Mouse (Mus musculus): ENCODE measurements at regions not wholly inside any gene's neighbourhood (a gene's known extent, or its start where the extent isn't known, plus 50 kb on each side); places are given as distances from the start of the nearest gene placed in this dataset.

DNA sequence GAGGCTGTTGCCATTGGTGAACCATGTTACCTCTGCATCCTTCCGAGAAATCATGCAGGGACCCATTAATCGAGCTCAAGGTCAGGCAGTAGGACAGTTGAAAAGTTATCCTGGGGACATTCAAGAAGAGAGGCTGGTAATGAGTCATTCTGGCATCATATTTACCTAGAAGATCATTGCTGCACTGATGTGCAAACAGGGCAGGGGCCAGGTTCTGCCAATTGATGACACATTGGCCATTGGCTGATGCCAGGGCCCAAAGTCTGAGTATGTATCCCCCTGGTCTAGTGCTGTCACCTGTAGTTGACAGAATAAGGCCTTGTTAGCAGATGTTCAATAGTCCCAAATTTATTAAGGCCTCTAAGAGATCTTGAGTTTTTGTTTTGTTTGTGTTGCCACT lies 83.6 kb upstream of the Smlr1 start:
- Histone ChIP-seq H3K27ac (ENCODE audit: low read length) (no peak overlapping the region), H3K4me1 (ENCODE audit: control insufficient read depth, insufficient read depth, low read length) (no peaks in the 10 kb centered on the region), H3K4me3 (ENCODE audit: low read length) (no peak overlapping the region), H3K36me3 (ENCODE audit: control insufficient read depth, insufficient read depth, low read length) (no peaks in the 10 kb centered on the region), H3K9ac (ENCODE audit: low read depth, low read length) (no peak overlapping the region), H3K9me3 (ENCODE audit: control insufficient read depth, low read length) (no peaks in the 10 kb centered on the region), H3K27me3 (replicated peaks; ENCODE audit: control insufficient read depth, insufficient read depth, low read length) (no peaks in the 10 kb centered on the region), H3K4me2 (ENCODE audit: low read depth, low read length) (no peak overlapping the region)
- WGBS: 88% methylated on average over 2 of the region's 2 CpGs
- no peak for ATAC-seq

DNA sequence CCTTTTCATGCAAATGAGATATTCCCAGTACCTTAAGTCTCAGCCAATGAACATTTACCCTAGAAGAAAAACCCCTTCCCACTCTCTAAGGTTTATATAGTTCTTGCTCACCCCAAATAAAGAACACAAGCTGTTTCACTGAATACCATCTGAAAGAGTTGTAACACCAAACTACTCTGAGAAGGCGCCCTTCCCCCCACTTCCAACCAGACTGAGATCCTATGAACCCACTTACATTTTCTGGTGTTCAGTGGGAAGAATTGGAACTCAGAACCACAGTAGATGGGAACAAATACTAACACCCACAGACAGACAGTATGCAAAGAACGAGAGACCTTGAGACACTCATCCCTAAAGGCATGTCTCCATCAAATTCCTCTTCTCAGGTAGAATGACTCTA lies 65.4 kb upstream of the Smlr1 start:
- no peak overlapping the region for H3K4me3 ChIP-seq (ENCODE audit: low read length)
- H3K27ac ChIP-seq (ENCODE audit: low read length): no peak overlapping the region
- no peaks in the 10 kb centered on the region for H3K9me3 ChIP-seq (ENCODE audit: control insufficient read depth, low read length)
- H3K4me1 ChIP-seq (ENCODE audit: control insufficient read depth, insufficient read depth, low read length): no peaks in the 10 kb centered on the region
- ATAC-seq: no peak
- H3K4me2 ChIP-seq (ENCODE audit: low read depth, low read length): no peak overlapping the region
- H3K27me3 ChIP-seq (replicated peaks; ENCODE audit: control insufficient read depth, insufficient read depth, low read length): no peaks in the 10 kb centered on the region
- H3K36me3 ChIP-seq (ENCODE audit: control insufficient read depth, insufficient read depth, low read length): no peaks in the 10 kb centered on the region
- no peak overlapping the region for H3K9ac ChIP-seq (ENCODE audit: low read depth, low read length)
- WGBS: 89% methylated on average over 2 of the region's 2 CpGs

DNA sequence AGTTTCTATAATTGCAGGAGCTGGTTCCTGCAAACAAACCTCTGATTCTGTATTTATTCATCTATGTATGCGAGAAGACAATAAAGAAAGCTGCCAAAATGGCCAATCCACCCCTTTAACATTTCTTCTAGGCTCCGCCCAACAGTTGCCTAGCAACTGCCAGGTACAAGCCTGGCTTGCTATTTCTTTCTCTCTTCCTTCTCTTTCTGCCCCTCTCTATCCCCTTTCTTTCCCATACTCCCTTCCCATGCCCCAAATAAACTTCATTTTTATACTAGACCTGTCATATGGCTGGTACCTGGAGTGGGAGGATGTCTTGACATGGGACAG lies 53.2 kb upstream of the Smlr1 start:
- no peak overlapping the region for H3K4me3 ChIP-seq (ENCODE audit: low read length)
- no peak for ATAC-seq
- no peaks in the 10 kb centered on the region for H3K9me3 ChIP-seq (ENCODE audit: control insufficient read depth, low read length)
- no peak overlapping the region for H3K27ac ChIP-seq (ENCODE audit: low read length)
- WGBS: 81% methylated on average over 2 of the region's 2 CpGs
- H3K4me1 ChIP-seq (ENCODE audit: control insufficient read depth, insufficient read depth, low read length): 0 out of 2 replicates have a peak, but pooled peaks cover 4% of the 10 kb centered on the region
- H3K4me2 ChIP-seq (ENCODE audit: low read depth, low read length): no peak overlapping the region
- no peaks in the 10 kb centered on the region for H3K36me3 ChIP-seq (ENCODE audit: control insufficient read depth, insufficient read depth, low read length)
- H3K9ac ChIP-seq (ENCODE audit: low read depth, low read length): no peak overlapping the region
- H3K27me3 ChIP-seq (replicated peaks; ENCODE audit: control insufficient read depth, insufficient read depth, low read length): no peaks in the 10 kb centered on the region

DNA sequence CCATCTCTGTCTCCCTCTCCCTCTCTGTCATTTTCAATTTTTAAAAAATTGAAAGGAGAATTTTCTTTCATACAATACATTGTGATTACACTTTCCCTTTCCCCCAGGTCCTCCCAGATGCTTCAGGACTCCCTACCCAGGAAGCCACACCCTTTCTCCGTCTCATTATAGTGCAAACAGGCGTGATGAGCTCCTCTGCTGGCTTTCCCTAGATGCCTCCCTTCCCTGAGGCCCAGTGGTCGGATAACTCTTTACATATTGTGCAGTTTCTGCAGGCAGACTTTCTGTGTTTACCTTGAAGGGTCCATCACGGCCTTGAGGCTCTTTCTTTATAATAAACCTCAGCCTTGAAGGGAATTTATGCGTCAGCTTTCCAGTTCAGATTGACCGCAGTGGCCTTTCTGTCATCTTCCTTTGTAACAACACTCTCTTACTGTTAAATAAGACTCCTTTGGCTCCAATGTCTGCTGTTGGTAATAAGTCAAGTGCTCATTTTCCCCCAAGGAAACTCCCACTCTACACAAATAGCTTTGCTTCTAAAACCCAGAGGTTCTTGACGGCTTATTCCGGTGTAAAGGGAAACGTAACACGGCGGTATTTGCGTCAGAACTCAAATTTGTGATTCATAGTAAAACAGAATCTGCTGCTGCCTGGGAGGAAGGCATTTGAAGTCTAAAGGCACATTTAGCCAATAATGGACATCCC lies 52.7 kb upstream of the Smlr1 start:
- Histone ChIP-seq H3K9ac (ENCODE audit: low read depth, low read length) (no peak overlapping the region), H3K9me3 (ENCODE audit: control insufficient read depth, low read length) (no peaks in the 10 kb centered on the region), H3K4me1 (ENCODE audit: control insufficient read depth, insufficient read depth, low read length) (0 out of 2 replicates have a peak, but pooled peaks cover 4% of the 10 kb centered on the region), H3K4me3 (ENCODE audit: low read length) (no peak overlapping the region), H3K27ac (ENCODE audit: low read length) (no peak overlapping the region), H3K4me2 (ENCODE audit: low read depth, low read length) (no peak overlapping the region), H3K36me3 (ENCODE audit: control insufficient read depth, insufficient read depth, low read length) (no peaks in the 10 kb centered on the region), H3K27me3 (replicated peaks; ENCODE audit: control insufficient read depth, insufficient read depth, low read length) (no peaks in the 10 kb centered on the region)
- WGBS: 58% methylated on average over 12 of the region's 12 CpGs
- ATAC-seq: no peak
